Mouse (Mus musculus) MN1 (cell line): Measurements from ENCODE around the gene 1500011B03Rik.
"Not testable (repeated sequence)": the region's sequence is repeated elsewhere in the genome, so short reads cannot be mapped to it uniquely, and the experiment has no call there.

ENCODE experiments used
- DNase-seq: peaks from one replicate; pipeline ENCODE4 v3.0.0-alpha.2; 2016; ENCODE audit warnings: low spot score

1500011B03Rik gene

DNA sequence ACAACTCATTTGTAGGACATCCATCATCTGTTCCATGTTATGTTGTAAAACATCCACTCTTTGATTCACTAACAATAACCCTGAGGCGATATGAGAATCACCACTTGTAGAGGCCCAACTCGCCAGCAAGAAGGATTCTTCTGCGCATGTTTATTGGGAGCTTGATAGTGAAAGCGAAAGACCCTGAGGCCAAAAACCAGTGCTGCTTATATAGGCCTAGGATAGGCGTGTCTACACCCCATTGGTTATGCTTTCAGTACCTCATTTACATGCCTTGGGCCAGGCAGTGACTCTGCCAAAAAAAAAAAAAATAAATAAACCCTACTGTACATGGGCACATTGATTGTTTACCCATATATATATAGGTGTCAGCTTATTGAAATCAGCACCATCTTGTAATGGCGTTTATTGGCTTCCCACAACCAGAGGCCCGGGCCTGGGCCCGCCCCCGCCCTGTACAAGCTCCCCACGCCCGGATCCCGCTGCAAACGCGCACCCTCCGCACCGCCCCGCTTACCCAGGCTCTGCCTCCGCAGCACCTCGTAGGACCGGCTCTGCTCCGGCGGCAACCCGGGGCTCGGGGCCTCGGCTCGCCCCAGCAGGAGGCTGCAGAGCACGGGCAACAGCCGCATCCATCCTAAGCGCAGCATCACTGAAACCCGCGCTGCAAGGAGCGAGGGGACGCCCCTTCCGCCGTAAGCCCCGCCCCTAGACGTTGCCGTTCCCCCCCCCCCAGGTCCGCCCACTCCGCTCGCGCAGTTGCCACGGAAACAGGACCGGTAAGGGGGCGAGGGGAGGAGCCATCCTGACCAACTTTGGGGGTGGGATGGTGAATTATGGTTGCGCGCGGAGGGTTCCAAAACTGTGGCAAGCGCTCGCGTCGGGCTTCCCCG, at the start of gene 1500011B03Rik:
Gene 1500011B03Rik, minus strand, starts transcription at position 673 of the 893 bp plus-strand sequence.
- DNase-seq, result no peak

DNA sequence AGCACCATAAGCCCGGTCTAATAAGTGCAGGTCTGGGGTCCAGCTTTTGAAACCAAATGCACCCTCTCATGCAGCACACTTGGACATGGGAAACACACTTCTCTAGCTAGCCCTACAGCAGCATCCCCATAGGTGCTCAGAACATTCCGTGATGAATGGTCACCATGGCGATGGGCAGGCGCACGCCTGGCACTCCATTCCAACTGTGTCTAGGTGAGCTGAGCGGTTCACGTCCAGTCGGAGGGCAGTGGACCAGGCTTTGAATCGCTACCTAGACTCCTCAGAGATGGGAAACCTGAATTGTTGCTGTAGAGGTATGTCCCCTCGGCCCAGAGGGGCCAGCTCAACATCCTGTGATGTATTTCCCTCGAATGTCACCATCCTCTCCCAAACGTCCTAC, 42.0 kb upstream of the 1500011B03Rik start:
- DNase-seq, result no peak

GRCm38 (mm10) chr5:114864813-114865212, 41.5 kb upstream of the 1500011B03Rik start:
- DNase-seq, result no peak

DNA sequence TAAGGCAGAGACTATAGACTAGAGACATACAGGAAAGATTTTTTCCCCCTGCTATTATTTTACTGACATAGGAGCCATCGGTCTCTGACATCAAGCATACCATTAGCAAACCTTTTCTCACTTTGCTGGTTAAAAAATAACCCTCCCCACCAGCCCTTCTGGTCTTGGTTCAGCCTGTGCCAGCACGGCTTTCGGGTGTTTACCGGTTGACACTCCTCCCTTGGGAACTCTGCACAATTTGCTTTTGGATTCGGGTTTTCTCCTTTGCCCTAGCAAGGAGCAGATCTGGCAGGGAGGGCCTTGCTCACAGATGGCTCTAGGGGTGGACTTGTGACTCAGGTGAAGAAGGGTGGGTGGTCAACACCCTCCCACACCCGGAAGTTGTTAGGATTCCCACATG, 38.5 kb upstream of the 1500011B03Rik start:
- no peak for DNase-seq

- peak; percentile 76 for DNase-seq
These were observed 36.0 kb upstream of the 1500011B03Rik start for GRCm38 (mm10) chr5:114859253-114859652.

DNA sequence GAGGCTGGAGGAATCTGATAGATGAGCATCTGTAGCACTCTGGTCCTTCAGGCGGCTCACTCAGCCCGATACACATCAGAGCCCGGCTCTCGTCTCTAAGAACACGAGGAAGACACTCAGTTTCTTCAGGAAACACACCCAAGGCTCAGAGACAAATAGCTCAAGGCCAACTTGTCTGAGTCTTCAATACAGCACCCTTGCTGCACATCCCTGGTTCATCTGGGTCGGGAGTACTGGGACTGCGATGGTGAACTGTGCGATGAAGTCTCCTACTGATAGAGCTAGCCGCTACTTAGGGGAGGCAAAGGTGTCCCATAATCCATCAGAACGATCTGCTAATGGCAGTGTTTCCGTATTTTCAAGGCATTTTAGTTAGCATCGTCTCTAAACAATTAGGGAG, 35.3 kb upstream of the 1500011B03Rik start, which contains the start of gene Gm9936:
Gene Gm9936, minus strand, starts transcription at position 101 of the 400 bp plus-strand sequence.
- no peak for DNase-seq

- DNase-seq, result not testable (repeated sequence)
These were observed 30.1 kb upstream of the 1500011B03Rik start, which contains the start of gene 4930519G04Rik for GRCm38 (mm10) chr5:114853364-114853763. TSS of gene 4930519G04Rik (plus strand) at chr5:114853664.

- DNase-seq, result no peak
These were observed 28.4 kb upstream of the 1500011B03Rik start for GRCm38 (mm10) chr5:114851565-114852236.

- DNase-seq, result not testable (repeated sequence)
These were observed 21.1 kb upstream of the 1500011B03Rik start for GRCm38 (mm10) chr5:114844371-114844770.

GRCm38 (mm10) chr5:114842674-114843073, 19.4 kb upstream of the 1500011B03Rik start:
- DNase-seq, result no peak

DNA sequence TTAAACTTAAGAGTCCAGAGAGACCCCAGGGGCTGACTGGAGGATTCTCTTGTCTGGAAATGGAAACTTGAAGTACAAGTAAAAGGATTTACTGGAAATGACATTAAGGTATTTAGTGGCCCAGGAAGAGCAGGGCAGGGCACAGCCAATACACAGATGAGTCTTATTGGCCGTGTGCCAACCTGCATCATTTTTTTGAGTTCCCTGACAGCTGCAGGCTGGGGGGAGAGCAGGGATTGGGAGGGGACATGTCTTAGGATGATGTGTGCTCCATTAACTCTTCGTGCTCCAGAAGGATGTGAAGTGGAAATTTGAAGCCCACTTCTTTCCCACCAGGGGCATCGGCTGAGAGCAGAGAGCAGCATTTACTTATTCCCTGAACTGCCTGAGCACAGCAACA, 18.9 kb upstream of the 1500011B03Rik start:
- peak; percentile 41 for DNase-seq

DNA sequence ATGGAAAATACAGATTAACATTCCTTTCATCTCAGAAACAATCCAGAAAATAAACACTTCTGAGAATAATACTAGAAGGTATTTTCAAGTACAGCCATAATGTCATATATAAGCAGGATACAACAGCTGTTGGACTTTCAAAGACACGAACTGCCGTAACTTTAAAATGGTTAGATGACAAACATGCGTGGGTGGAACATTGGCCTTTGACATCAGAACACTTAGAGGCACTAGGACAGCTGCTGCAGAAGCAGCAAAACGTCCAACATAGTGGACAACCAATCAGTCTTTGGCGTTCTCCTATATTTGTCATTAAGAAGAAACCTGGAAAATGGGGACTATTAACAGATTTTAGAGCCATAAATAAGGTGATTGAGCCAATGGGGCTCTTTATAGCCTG, 17.2 kb upstream of the 1500011B03Rik start:
- not testable (repeated sequence) for DNase-seq

DNA sequence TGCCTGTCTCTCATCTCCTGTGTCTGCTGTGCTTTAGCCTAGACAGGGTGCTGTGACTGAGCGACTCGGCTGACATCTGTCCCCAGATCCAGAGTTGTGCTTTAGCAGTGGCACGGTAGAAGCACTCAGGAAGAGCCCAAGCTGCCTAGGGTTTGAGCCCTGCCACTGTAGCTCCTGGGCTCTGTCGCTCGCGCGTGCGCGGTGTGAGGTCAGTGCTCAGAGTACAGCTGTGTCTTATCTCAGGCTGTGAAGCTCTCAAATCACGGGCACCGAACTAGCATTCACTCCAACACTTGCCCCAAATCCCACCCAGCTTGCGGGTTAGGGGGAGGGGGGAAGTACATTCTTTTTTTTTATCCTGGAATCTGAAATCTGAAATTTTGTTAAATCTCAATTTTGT, 13.6 kb upstream of the 1500011B03Rik start:
- no peak for DNase-seq

- no peak for DNase-seq
These were observed 6.5 kb upstream of the 1500011B03Rik start for GRCm38 (mm10) chr5:114829740-114830139.

- no peak for DNase-seq
These were observed 4.2 kb upstream of the 1500011B03Rik start for GRCm38 (mm10) chr5:114827427-114827826.

- DNase-seq, result peak; percentile 71
These were observed 2.9 kb upstream of the 1500011B03Rik start for GRCm38 (mm10) chr5:114825978-114826691.

DNA sequence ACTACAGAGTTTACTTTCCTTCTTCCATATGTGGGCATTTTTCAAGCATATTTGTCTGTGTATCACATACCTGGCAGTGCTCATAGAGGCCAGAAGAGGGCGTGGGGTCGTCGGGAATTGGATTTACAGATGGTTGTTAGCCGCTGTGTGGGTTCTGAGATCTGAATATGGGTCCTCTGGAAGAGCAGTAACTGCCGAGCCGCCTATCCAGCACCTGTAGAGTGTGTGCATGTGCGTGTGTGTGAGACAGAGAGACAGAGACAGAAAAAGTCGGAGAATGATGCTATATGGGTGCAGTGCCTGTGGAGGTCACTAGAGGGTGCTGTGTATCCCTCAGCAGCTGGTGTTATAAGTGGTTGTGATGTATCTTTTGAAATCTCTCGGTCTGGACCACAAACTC, 929 bp upstream of the 1500011B03Rik start:
- DNase-seq, result no peak

DNA sequence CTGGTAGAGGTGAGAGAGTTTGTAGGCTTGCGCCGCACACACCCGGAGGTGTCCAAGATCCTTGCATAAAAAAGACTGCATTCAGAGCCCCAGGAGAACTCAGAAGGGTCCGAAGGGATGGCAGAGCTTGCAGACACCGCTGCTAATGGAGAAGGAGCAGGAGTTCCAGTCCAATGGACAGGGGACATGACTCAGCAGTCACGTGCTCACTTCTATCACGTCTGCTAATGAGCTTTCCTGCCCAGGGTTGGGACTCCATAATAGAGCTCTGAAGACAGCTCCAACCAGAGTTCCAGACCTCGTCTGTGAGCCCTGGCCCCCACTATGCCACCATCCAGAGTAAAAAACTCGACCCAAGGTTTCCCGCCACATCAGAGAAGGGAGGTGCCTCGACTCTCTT, 5.1 kb downstream of the 1500011B03Rik start:
- DNase-seq, result no peak

- no peak for DNase-seq
These were observed 6.7 kb downstream of the 1500011B03Rik start for GRCm38 (mm10) chr5:114816599-114816998.

DNA sequence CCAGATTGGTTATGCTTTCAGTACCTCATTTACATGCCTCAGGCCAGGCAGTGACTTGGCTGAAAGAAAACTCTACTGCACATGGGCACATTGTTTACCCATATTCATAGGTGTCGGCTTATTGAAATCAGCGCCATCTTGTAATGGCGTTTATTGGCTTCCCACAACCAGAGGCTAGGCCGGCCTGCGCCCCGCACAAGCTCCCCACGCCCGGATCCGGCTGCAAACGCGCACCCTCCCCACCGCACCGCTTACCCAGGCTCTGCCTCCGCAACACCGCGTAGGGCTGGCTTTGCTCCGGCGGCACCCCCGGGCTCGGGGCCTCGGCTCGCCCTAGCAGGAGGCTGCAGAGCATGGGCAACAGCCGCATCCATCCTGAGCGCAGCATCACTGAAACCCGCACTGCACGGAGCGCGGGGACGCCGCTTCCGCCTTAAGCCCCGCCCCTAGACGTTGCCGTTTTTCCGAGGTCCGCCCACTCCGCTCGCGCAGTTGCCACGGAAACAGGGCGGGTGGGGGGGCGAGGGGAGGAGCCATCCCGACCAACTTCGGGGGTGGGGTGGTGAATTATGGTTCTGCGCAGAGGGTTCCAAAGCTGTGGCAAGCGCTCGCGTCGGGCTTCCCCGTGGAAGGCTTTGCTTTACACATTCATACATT, 9.6 kb downstream of the 1500011B03Rik start:
- DNase-seq, result no peak

GRCm38 (mm10) chr5:114809826-114810225, 13.4 kb downstream of the 1500011B03Rik start:
- no peak for DNase-seq
